Mouse (Mus musculus) adrenal gland, postnatal 36 days (tissue): ENCODE measurements around the gene 1110065P20Rik. TPM values are rescaled to one million over a fixed set of nuclear protein-coding genes. Genes with fewer than 3 reads are reported as not detected.

Experiments used
- DNase-seq, 2 experiments: peaks; one replicate each; pipeline ENCODE4 v3.0.0; 2021; ENCODE audit warnings: mixed read lengths in 1 of 2
- long read RNA-seq, 2 experiments: library from polyadenylated mRNA; stranded (forward); transcript quantifications; one replicate each; pipeline ENCODE4 v2.0.0; 2021; ENCODE audit warnings: borderline sequencing depth in 2 of 2
- total RNA-seq, 2 experiments: library from RNA; stranded (reverse); gene quantifications; 2 replicates each; pipeline ENCODE4 v1.2.3; 2021

The 1110065P20Rik gene
- 10 to 100 TPM; 43.4 to 49.2 TPM for total RNA-seq
- long read RNA-seq, experiment 1, transcript 1110065P20Rik-201 (3 exons, 968 nt) = minor isoform, 9 of 84 reads
- long read RNA-seq, experiment 1, transcript 1110065P20Rik-203 (2 exons, 659 nt) = minor isoform, 15 of 84 reads
- long read RNA-seq, experiment 1, transcript 1110065P20Rik-204 (3 exons, 762 nt) = major isoform, 31 of 84 reads
- long read RNA-seq, experiment 1, transcript 1110065P20Rik-202 (3 exons, 761 nt) = minor isoform, 17 of 84 reads
- long read RNA-seq, experiment 1, partial matches to known transcripts = 2 of 84 reads
- long read RNA-seq, experiment 1, other reads (novel, unspliced or antisense) = 5 of 84 reads
- long read RNA-seq, experiment 2, transcript 1110065P20Rik-203 (2 exons, 659 nt) = minor isoform, 11 of 48 reads
- long read RNA-seq, experiment 2, transcript 1110065P20Rik-202 (3 exons, 761 nt) = minor isoform, 7 of 48 reads
- long read RNA-seq, experiment 2, transcript 1110065P20Rik-201 (3 exons, 968 nt) = minor isoform, 5 of 48 reads
- long read RNA-seq, experiment 2, transcript 1110065P20Rik-204 (3 exons, 762 nt) = major isoform, 18 of 48 reads
- long read RNA-seq, experiment 2, partial matches to known transcripts = 1 of 48 reads
- long read RNA-seq, experiment 2, other reads (novel, unspliced or antisense) = 3 of 48 reads

DNA sequence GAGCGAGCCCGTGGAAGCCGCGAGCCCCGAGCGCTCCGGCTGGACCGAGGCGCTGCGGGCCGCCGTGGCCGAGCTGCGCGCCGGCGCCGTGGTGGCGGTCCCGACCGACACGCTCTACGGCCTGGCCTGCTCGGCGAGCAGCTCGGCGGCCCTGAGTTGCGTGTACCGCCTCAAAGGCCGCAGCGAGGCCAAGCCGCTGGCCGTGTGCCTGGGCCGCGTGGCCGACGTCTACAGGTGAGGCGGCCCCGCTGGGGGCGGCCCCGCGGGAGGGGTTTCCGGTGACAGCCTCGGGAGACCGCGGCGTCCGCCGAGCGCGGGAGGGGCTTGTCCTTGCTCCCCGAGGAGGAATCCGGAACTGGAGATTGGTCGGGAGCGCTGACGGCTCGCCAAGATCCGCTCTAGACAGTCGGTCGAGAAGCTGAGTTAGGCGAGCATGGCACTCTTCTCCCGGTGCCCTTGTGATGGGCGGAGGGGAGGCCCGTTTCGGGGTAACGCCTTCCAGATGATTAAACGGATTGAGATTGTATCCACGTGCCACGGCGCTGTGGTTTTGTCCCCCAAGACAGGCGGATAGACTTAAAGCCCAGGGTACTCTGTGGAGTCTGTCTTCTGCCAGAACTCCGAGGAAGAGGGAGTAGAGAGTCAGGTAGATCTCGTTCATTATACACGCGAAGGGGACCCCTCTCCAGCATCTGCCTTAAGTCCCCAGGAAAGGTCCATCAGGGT, at the start of gene 1110065P20Rik:
Gene 1110065P20Rik (minus strand): TSS at position 264 of the 726 bp plus-strand sequence.
- DNase-seq = peak; percentile 92 to 94

DNA sequence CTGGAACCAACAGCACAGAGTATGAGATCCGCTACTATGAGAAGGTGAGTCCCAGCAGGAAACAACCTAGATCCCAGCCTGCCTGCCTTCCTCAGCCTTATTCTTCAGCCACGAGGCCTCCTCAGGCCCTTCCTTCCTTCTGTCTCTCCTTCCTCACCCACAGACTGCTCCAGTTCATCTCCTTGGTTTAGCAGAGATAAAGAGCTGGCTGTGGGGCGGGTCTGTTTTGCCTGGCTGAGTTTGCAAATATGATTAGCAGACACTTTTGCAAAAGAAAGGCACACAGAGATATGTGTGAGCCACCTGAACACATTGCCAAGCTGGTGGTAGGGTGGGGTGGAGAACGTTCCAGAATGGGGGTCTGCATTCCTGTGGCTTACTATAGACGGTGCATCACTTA, 48.9 kb upstream of the 1110065P20Rik start:
- DNase-seq = no peak

DNA sequence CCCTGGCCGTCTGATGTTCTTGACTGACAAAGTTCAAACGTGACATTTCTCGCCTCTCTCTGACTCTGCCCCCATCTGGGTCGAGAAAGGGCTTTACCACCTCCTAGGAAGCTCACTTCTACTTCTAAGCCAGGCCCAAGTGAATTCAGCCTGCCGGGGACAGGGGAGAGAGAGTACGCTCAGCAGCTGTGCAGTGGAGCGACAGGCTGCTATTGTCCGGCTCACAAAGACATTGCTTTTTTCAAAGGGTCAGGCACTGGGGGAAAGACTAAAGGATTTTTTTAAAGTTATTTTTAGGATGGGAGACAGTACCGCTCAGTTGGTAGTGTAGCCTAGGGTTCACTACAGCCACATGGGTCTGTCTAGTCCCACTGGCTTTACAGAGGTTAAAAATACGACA, 47.4 kb upstream of the 1110065P20Rik start:
- no peak for DNase-seq

DNA sequence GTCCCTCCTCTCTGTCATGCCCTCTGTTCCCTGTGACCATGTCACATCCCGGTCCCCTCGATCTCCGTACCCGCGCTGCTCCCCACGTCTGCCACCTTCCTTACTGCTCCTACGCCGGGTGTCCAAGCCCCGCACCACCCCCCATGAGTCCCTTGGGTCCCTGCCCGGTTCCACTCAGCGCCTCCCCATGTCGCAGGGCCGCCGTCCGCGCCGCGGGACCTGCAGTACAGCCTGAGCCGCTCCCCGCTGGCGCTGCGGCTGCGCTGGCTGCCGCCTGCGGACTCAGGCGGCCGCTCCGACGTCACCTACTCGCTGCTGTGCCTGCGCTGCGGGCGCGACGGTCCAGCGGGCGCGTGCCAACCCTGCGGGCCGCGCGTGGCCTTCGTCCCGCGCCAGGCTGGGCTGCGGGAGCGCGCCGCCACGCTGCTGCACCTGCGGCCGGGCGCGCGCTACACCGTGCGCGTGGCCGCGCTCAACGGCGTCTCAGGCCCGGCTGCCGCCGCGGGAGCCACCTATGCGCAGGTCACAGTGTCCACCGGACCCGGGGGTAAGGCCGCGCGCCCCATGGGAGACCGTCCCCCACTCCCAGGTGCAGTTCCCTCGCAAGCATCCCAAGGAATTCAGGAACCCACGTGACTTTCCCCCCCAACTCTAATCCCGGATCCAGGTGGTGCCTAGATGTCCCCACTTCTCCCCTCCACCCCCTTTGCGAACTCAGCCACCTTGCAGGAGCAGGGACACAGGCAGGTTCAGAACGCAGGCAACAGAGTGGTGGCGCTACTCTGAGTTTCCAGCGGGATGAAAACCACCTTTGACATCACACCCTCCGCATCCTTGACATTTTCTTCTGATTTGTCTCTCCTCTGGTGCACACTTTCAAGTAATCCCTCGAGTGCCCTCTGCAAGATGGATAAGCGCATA, 43.8 kb upstream of the 1110065P20Rik start:
- peak; percentile 28 to 48 for DNase-seq

DNA sequence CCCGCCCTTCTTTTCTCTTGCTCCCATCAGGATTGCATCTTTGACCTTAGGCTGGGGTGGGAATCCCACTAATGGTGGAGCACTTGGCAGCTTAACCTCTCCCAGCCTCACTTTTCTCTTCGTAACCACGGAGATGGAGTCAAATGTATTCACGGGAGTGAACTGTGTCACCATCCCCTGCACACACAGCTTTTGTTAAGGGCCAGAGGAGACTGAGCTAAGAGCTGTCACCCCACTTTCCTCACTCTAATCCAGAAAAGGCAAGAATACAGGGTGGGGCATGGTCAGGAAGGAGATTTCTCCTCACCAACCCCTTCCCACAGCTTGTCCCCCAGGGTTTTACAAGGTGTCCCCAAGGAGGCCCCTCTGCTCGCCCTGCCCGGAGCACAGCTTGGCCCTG, 42.8 kb upstream of the 1110065P20Rik start:
- DNase-seq = no peak

DNA sequence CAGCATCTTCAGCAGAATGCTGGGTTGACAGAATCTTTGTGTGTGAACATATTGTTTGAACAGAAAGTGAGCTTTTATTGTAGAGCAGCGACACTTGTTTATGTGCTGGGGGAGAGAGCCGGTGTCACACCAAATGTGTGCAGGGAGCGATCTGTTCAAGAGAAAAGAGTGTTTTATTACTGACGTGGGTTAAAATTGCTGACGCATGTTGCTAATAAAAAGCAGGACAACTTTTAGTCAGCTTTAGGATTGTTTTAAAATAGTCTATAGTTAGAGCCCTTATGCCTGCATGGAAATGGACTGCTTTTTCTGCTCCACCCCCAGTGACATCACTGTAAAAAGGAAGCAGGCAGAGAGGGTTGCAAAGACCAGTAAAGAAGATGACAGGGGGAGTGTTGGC, 39.8 kb upstream of the 1110065P20Rik start:
- DNase-seq = no peak

DNA sequence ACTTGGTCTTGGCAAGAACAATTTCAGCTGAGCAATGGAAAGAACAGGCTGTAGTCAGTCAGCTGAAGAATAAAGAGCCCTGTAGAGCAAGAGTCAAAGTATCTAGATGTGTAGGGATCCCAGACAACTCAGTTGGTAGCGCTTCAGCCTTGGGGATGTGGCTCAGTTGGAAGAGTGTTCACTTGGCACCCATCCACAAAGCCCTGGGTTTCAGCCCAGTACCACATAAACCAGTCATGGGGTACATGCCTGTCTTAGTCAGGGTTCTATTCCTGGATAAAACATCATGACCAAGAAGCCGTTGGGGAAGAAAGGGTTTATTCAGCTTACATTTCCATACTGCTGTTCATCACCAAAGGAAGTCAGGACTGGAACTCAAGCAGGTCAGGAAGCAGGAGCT, 38.9 kb upstream of the 1110065P20Rik start:
- DNase-seq = no peak

DNA sequence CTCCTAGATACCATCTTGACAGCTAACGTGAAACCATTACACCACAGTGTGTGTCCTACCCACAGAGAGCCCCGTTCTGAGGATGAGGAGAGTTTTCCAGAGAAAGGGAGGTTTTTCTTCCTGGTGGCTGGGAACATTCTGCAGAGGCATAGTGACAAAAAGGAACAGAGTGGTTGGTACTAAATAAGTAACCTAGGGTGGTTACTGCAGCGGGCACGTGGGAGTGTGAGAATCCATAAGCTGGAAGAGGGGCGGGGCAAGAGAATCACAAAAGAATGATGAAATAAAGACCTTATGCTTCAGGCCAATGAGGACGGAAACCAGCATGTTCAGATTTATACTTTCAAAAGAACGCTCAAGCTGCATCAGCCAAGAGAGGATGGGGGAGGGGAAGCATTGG, 37.7 kb upstream of the 1110065P20Rik start:
- no peak for DNase-seq

DNA sequence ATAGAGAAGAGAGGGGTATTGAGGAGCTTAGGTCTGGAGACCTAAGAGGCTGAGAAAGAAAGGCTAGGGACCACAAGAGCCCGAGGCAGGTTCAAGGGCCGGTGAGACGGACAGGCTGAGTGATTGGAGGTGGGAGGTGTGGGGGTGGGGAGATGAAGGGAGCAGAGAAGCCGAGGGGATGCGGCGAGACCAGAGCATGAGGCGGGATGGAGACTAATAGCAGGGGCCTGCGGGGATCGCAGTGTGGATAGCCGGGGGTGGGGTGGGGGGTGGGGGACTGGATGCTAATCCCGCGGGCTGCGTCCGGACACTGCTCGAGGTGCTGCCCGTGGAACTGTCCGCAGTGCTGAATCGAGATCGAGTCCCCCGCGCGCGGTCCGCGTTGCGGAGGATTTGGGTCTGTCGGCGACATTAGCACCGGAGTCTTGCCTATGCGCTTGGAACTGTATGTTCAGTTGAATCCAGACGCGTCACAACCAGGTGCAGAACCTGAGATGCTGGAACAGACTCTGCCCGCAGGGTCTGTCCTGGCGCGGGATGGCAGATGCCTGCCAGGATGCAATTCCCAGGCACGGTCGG, 31.2 kb upstream of the 1110065P20Rik start:
- peak; percentile 78 to 80 for DNase-seq

DNA sequence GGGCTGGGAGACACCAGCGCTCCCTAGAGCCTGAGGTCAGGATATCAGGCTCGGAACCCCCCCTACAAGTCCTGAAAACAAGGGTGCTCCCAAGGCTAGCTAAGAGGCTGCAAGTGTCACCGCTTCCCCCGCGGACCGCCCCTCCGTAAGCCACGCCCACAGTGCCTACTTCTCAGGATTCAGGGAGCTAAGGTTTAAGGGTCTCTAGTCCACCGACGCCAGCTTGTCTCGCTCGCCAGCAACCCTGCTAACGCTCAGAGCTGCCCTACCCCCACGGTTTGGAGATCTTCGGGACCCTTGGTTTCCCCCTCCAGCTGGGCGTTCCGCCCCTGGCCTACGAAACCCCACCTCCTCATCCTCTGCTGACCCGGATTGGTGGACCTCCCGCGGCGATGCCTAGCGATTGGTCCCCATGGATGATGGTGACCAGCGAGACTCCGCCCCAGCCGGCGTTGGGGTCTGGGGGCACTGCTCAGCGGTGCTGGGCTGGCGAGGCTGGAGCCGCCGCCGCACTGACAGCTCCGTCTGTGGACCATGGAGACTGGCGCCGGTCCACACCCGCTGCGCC, 30.4 kb upstream of the 1110065P20Rik start:
- DNase-seq = peak in 1 of 2 experiments; percentile 36

DNA sequence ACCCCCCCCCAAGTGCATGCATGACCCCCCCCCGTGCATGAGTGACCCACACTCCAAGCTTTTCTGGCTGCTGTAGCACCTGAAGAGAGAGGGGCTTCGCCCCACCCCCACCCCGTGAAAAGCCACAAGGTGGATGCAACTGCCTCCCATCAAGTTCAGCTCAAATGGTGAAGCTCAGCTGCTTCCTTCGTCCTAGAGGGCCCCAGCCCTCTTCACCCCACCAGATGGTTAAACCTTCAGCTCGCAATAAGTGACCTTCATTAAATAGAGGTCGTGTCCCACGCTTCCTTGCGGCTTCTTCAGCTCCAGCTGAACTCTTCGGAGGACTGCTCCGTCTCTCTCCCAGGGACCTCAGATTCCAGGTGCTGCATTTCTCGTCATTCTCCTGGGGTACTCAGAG, 29.6 kb upstream of the 1110065P20Rik start, which contains the start of gene Epha10:
Gene Epha10 (plus strand): TSS at position 301 of the 400 bp plus-strand sequence.
- no peak for DNase-seq

DNA sequence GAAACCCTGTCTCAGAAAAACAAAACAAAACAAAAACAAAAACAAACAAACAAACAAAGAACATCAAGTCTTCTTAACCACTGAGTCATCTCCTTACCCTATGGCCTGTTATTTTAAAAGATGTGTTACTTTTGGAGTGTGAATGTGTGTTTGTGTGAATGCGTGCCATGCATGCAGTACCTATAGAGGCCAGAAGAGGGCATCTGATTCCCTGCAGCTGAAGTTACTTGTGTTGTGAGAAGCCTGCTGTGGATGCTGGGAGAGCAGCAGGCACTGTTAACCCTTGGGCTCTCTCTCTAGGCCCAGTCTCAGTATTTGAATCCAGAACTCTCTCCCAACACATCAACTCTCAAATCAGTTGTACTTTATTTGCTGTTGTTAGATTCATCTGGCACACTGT, 21.7 kb upstream of the 1110065P20Rik start:
- no peak for DNase-seq

DNA sequence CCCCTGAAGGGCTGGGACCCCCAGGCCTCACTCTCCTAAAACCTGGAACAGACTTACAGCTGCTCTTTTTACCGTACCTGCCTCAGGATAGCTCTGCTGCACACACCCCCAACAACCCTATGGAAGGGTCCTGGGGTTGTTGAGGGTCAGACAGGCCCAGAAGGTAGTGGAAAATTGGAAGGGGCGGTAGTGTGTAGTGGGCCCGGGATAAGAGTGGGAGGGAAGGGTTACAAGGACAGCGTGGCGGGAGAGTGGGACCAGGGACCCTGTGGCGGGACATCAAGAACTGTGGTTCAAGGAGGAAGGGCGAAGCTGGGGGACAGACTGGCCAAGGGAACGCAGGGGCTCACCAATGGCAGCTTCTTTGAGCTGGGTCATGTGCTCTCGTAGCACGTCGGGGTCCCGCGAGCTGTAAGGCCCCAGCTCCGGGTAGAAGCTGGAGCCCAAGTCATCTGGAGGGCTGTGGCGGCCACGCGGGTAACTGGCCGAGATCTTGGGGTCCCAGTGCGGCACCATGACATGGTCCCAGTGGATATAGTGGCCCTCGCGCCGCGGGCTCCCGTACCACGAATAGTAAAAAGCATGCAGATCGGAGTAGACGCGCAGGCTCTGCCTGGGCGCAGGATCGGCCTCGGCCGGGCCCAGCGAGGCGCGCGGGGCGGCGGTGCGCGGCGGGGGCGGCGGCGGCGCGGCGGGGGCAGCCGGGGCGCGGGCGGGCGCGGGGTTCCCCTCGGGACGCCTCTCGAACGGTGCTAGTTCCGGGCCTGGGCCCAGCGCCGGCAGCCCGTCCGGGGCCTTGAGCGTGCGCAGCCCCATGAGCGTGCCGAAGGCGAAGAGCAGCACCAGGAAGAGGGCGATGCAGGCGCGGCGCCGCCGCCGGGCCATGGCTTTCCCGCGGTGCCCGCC, 10.5 kb upstream of the 1110065P20Rik start, which contains the start of gene Maneal:
Gene Maneal (minus strand): TSS at position 889 of the 906 bp plus-strand sequence.
- no peak for DNase-seq

DNA sequence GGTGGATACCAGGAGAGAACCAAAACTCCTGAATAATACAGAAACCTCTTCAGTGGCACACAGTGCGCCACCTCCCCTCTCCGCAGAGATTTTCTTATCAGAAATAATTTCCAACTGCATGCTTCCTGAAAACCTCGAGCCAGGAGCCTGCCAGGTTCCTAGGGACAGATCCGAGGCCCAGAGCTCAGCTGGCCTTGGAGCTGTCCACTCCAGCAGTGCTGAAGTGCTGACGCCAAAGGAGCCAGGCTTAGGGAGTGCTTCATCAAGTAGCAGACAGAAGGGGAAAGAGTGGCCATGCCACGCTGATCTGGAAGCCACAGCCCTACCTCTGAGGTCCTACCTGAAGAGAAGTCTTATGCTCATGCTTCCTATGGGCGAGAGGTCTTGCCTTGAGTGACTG, 9.4 kb upstream of the 1110065P20Rik start:
- DNase-seq = peak; percentile 88 to 89

DNA sequence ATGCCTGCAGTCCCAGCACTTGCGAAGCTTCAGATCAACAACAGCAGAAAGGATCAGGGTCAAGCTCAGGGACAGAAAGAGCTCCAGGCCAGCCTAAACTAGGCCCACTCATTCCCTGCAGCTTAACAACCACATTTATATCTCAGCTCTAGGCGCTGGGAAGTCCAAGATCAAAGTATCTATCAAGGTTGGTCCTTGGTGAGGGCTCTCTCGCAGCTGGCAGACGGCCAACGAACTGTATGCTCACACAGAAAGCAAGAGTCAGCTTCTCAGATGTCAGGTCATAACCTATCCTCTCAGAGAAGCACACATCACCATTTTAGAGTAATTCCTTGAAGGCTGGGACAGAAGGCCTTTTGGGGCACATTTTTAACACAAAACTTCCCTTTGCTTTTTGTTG, 7.4 kb upstream of the 1110065P20Rik start:
- peak; percentile 88 for DNase-seq

DNA sequence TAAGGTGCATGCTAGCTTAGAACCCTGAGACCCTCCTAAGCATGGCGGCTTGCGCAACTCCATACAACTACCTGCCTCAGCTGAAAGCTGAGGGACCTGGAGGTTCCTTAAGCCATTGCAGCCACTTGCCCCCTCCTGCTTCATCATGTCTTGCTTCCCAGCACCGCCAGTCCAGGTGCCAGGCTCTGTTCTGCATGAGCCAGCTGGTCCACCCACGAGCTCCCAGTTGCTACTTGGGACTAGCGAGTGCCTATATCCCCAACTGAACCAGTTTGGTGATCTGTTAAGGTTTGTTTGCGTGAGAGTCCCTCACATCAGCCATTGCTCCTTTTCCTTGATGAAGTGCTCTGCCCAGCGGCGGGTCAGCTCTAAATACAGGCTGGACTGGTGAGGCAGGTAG, 5.3 kb upstream of the 1110065P20Rik start:
- DNase-seq = no peak

DNA sequence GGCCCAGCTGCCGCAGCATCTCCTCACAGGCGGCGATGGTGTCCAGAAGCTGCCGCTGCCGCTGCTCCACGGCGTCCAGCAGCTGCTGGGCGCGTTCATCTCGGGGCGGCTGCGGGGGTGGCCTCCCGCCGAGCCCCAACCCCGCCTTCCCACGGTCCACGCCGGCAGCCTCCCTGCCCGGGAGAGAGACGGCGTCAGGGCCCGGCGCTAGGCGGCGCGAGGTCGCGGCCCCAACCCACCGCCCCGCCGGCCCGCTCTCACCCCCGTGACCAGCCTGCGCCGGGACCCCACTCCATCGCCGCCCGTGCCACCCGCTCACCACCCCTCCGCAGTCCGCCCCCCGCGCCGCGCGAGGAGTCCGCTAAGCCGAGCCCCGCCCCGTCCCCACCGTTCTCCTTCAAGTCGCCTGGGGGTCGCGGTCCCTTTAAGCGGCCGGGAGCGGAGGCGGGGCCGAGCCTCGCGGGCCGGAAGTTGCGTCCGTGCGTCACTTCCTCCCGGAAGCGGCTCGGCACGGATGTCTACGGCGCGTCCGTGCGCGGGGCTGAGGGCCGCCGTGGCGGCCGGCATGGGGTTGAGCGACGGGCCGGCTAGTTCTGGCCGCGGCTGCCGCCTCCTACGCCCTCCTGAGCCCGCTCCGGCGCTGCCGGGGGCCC, 609 bp downstream of the 1110065P20Rik start, which contains the start of gene Yrdc:
Gene Yrdc (plus strand): TSS at position 419 of the 653 bp plus-strand sequence.
- peak; percentile 95 to 96 for DNase-seq

DNA sequence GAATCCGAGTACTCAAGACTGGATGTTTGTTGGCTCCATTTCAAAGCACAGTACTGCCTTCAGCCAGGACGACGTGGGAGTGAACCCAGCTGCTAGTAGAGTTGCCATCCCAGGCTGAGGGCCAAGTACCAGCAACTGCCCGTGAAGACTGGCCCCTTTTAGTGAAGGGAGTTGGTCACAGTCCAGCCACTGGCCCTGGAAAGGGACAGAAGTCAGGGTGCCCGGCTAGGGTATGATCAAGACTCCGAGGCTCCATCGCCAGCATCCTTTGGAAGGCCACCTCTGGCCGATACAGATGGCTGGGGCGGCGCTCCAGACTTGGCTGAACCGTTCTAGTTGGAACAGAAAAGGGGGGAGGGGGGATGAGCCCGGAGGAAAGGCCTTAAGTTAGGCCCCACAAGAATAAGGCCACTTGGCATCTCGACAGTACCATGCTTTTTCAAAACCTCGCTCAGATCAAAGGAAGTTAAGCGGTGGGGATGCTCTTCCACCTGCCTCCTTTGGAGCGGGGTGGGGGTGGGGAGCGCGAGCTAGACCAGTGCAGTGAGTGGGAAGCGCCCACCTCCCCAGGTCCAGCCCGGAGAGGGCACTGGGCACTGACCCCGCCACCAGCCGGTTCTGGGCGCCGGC, 1.2 kb downstream of the 1110065P20Rik start:
- peak; percentile 36 to 54 for DNase-seq

DNA sequence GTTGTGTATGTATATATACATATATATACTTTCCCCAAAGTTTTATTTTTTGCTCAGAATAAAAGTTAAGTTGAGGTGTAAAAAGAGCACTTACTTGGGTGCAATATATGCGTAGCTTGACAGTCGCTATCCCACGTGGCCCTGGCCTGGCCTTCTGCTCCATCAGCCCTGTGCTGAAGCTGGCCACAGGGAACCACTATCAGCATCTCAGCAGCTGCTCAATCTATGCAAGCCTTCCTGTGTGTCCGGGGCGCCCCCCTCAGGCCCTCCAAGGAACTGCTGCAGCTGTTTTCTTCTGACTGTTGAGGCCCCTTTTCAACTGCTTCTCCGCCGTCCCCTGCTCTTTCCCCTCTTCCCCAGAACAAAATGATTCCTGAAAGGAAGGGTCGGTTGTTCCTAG, 3.4 kb downstream of the 1110065P20Rik start:
- peak; percentile 83 to 90 for DNase-seq
